Mouse (Mus musculus) adrenal gland, adult 8-10 months (tissue): ENCODE results near the gene Fgfr3. TPM values are rescaled to one million over a fixed set of nuclear protein-coding genes. Genes with fewer than 3 reads are reported as not detected.

ENCODE experiments used
- DNase-seq: peaks from one replicate; pipeline ENCODE4 v3.0.0; 2022
- total RNA-seq, 4 experiments: library from RNA; stranded (reverse); gene quantifications; 2 replicates each; pipeline ENCODE4 v1.2.4; 2022

The Fgfr3 gene
- total RNA-seq, 4 experiments from 2014 or later, result 2.4 to 4.1 (median 3.1) TPM

DNA sequence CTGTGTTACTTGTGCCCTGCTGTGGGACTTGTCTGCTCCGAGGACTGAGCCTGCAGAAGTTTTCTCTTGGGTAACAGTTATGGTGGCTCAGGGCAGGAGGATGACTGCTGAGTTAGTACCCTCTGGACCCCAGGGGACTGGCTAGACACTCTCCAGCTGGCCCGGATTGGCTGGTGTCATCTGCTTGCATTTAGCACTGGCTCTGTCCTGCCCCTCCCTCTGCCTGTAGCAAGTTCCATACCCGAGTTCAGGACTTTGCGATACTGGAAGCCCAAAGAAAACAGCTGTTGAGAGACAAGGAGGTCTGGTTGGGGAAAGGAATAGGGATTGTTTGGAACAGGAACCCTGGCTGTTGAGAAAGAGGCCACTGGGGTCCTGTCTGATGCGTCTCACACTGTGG, 9.0 kb downstream of the Fgfr3 start:
- no peak for DNase-seq

- DNase-seq, result no peak
Observed at GRCm38 (mm10) chr5:33731051-33731450, 9.6 kb downstream of the Fgfr3 start.

- no peak for DNase-seq
Observed at GRCm38 (mm10) chr5:33733837-33734236, 12.4 kb downstream of the Fgfr3 start.

DNA sequence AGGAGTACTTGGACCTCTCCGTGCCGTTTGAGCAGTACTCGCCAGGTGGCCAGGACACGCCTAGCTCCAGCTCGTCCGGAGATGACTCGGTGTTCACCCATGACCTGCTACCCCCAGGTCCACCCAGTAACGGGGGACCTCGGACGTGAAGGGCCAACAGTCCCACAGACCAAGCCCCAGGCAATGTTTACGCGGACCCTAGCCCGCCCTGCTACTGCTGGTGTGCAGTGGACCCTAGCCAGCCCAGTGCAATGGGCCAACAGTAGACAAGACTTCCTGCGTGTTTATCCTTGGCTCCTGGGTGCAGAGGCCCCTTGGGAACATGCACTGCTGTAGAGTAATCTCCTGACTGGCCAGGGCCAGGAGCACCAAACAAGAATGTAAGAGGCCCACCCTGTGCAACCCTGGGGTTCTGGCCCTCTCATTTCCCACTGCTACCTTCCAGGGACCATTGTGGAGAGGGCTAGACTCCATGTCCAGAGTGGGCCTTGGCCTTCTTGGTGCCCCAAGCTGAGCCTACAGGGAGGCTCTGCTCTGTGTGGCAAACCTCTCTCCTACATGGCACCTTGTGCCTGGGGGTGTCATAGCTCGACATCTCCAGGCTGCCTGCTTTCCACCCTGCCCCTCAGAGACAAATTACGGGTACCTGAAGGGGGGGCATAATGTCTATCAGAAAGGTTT, 14.1 kb downstream of the Fgfr3 start:
- DNase-seq, result no peak

DNA sequence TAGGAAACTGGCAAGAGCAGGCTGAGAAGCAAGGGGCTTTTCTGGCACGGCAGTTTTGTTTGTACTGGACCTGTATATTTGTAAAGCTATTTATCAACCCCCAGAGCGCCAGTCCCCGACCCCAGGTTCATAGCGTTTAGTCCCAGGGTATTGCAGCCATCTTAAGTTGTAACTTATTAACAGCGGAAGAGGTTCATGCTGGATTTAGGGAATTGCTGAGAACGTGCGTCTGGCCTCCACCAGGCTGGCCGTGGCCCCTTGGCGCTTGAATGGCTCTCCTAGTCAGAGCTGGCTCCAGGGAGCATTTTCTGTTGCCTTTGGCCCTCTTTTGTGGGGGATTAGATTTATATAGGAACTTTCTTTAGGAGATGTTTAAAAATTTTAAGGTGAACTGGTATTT, 14.8 kb downstream of the Fgfr3 start:
- no peak for DNase-seq

DNA sequence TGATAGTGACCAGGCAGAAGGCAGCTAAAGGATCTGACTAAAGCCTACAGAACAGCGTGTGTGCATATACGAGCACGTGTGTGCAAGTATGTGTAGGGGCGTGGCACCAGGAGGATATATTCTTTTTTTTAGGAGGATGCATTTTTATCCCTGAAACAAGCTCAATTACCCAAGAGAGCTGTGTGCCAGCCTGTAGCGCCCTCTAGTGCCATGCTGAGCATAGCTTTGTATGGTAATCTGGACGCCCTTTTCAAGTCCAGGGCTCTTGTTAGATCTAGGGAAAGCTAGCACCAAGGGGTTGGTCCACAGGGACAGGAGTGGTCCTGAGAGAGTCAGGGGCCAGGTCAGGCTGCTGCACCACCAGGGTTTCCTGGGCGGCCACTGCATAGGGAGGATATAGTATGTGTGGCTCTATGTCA, 16.4 kb downstream of the Fgfr3 start:
- peak; percentile 26 for DNase-seq

- no peak for DNase-seq
Observed at GRCm38 (mm10) chr5:33738341-33738740, 16.9 kb downstream of the Fgfr3 start.

GRCm38 (mm10) chr5:33740548-33740947, 19.1 kb downstream of the Fgfr3 start:
- no peak for DNase-seq

DNA sequence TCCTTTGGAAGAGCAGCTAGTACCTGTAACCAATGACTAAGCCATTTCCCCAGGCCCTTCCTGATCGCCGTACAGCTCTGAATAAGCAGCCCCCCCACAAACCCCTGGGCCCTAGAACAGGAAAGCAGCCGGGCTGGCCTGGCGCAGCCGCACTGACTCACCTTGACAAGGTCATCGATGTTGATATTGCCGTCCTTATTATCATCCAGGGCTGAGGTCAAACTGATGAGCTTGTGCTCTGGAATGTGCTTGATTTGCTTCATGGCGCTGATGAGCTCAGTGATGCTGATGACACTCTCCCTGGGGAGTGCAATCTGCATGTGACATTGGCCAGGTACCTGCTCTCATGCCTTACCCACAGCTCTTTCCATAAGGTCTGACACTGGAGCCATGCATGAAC, 22.0 kb downstream of the Fgfr3 start:
- DNase-seq, result peak; percentile 33

- no peak for DNase-seq
Observed at GRCm38 (mm10) chr5:33777195-33777594, 55.7 kb downstream of the Fgfr3 start.

DNA sequence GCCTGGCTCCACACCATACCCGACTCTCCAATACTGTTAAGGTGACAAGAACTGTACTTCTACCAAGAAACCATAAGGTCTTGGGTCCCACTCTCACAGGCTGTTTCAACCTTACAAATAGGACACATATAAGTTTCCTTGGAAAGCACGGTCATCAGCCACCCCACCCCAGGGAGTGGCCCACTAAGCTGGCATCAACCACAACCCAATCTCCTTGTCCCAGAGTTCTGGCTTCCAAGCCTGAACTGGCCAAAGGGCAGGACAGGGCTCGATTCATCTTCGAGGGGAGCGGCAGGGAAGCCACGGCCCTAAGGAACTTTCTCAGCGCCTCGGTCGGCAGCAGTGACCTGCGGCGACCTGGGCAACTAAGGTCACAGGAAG, 60.5 kb downstream of the Fgfr3 start:
- DNase-seq, result peak; percentile 13

GRCm38 (mm10) chr5:33782345-33782998, 61.0 kb downstream of the Fgfr3 start, which contains the start of gene Letm1:
TSS of gene Letm1 (minus strand) at chr5:33782817.
- peak; percentile 95 for DNase-seq

DNA sequence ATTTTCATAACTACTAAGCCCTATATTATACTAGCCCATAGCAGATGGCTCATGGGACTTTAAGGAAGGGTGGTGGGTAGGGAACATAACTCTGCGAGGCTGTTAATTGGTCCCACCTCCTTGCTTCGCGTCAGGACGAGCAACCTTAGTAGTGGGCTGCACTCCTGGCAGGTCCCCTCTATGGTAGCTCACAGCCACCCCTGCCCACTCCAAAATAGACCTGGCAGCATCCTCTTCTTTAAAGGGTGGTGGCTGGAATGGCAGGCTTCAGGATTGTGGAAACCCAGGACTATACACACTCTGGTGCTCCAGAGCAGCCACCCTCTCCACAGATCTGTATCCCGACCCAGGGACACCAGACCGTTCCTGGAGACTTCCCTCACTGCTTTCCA, 61.5 kb downstream of the Fgfr3 start:
- no peak for DNase-seq

Other genes with a start within 250 kb of the Fgfr3 start
- 10 to 100 TPM; 28.1 to 40.8 (median 34.8) TPM for gene Fam53a, start 92.0 kb upstream of the Fgfr3 start, total RNA-seq
- gene Gm9903, start 91.7 kb upstream of the Fgfr3 start, total RNA-seq, result 1 to 10 TPM in 1 of 4 experiments, under 1 TPM in 3; 0.14 to 1.0 (median 0.62) TPM
- 10 to 100 TPM; 34.0 to 42.1 (median 38.5) TPM for gene Slbp, start 69.1 kb upstream of the Fgfr3 start, total RNA-seq
- 1 to 10 TPM; 3.5 to 9.6 (median 6.7) TPM for gene Tacc3, start 63.5 kb upstream of the Fgfr3 start, total RNA-seq
- 10 to 100 TPM; 28.6 to 37.7 (median 33.2) TPM for gene Tmem129, start 63.3 kb upstream of the Fgfr3 start, total RNA-seq
- 100 to 1,000 TPM in 2 of 4 experiments, 10 to 100 TPM in 2; 96.8 to 124 (median 103) TPM for gene Letm1, start 61.1 kb downstream of the Fgfr3 start, total RNA-seq
- 10 to 100 TPM; 40.6 to 60.1 (median 54.9) TPM for gene Nsd2, start 99.1 kb downstream of the Fgfr3 start, total RNA-seq
- gene Nelfa, start 214.7 kb downstream of the Fgfr3 start, total RNA-seq, result 10 to 100 TPM; 19.5 to 29.0 (median 23.2) TPM